Mouse (Mus musculus) forebrain, embryonic 15.5 days (tissue): ENCODE data around the gene Slco2a1. TPM values are rescaled to one million over a fixed set of nuclear protein-coding genes. Genes with fewer than 3 reads are reported as not detected.

Experiments used
- ATAC-seq: fragments of 200-750 bp; cut with Nextera tagmentation; replicated peaks from 2 replicates; pipeline ENCODE4 v1.8.0; 2017; ENCODE audit warnings: mild to moderate bottlenecking, moderate TSS enrichment, moderate library complexity
- H3K27ac ChIP-seq: fragments of 300-500 bp; sonication (generic); replicated peaks from 2 replicates; pipeline ENCODE4 v1.5.1; 2015; ENCODE audit warnings: mild to moderate bottlenecking, inconsistent platforms
- H3K27me3 ChIP-seq: fragments of 300-500 bp; sonication (generic); 2 replicates; pipeline ENCODE4 v1.6.1; 2015; ENCODE audit warnings: inconsistent platforms
- H3K36me3 ChIP-seq: fragments of 300-500 bp; sonication (generic); 2 replicates; pipeline ENCODE4 v1.6.1; 2015; ENCODE audit warnings: mild to moderate bottlenecking, inconsistent platforms
- H3K4me1 ChIP-seq: fragments of 300-500 bp; sonication (generic); 2 replicates; pipeline ENCODE4 v1.6.1; 2015; ENCODE audit warnings: inconsistent platforms
- H3K4me2 ChIP-seq: fragments of 300-500 bp; sonication (generic); replicated peaks from 2 replicates; pipeline ENCODE4 v1.6.1; 2015; ENCODE audit warnings: mild to moderate bottlenecking, inconsistent platforms
- H3K4me3 ChIP-seq: fragments of 300-500 bp; sonication (generic); 2 replicates; pipeline ENCODE4 v1.5.1; 2015; ENCODE audit warnings: mild to moderate bottlenecking, inconsistent platforms
- H3K9ac ChIP-seq: fragments of 300-500 bp; sonication (generic); replicated peaks from 2 replicates; pipeline ENCODE4 v1.6.1; 2015; ENCODE audit warnings: mild to moderate bottlenecking, inconsistent platforms
- H3K9me3 ChIP-seq: fragments of 300-500 bp; sonication (generic); 2 replicates; pipeline ENCODE4 v1.6.1; 2016; ENCODE audit warnings: inconsistent platforms
- WGBS: fragments of 180-500 bp; shearing (Covaris S2); methylation state at CpG from one replicate; pipeline ENCODE4 v1.1.7; 2015; ENCODE audit warnings: mixed read lengths; 5-methylcytosine and 5-hydroxymethylcytosine counted together
- polyA plus RNA-seq: library from polyadenylated mRNA; unstranded; fragments of >200 nt; fragmentation: Nextera tagmentation; extraction: Ambion mirVana; gene quantifications from 2 replicates; pipeline ENCODE4 v1.2.1, GENCODE M21; 2015

Gene Slco2a1
- polyA plus RNA-seq, 1 experiment from 2014 or later: 1.6 TPM

DNA sequence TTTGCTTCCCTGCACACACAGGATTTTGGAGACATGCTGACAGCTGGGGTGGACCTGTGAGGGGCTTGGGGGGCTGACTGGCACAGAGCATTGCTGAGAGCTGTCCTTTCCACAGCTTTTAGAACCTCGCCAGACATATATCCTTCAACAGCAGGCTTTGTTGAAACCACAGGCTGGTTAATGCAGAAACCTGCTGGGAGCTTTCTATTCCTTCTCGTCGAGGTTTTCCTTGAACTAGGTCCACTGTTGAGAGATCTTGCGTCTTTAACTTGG is 2.6 kb downstream of the Slco2a1 start:
- 70% methylated on average over 4 of the region's 4 CpGs for WGBS
- H3K4me3 ChIP-seq: no peak overlapping the region
- no peaks in the 10 kb centered on the region for H3K9me3 ChIP-seq

DNA sequence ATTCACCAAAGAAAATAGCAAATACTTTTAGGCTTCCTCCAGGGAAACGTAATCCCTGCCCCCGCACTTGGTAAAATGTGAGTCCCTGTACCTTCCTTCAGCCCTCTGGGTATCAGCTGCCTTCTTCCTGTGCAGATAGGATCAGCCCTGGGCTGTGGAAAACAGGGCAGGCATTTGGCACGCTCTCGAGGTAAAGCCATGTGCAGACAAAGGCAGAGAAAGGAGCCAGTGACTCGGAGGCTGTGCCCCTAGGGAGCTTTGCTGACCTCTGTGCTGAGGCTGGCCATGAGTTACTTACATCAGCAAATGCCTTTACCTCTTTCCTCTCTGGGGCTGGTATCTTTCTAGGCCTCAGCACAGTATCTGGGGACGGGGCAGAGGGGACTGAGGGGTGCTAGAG is 4.4 kb downstream of the Slco2a1 start:
- ATAC-seq: no peak
- Histone ChIP-seq H3K27ac (no peak overlapping the region), H3K36me3 (no peaks in the 10 kb centered on the region), H3K9me3 (no peaks in the 10 kb centered on the region), H3K27me3 (no peaks in the 10 kb centered on the region), H3K4me2 (no peak overlapping the region), H3K4me1 (peaks cover 10% of the 10 kb centered on the region), H3K4me3 (no peak overlapping the region), H3K9ac (no peak overlapping the region)
- WGBS: 39% methylated on average over 6 of the region's 6 CpGs

More for the DNA sequence above, 2.6 kb downstream of the Slco2a1 start:
- Histone ChIP-seq H3K27me3 (no peaks in the 10 kb centered on the region), H3K36me3 (no peaks in the 10 kb centered on the region), H3K27ac (0 out of 2 replicates have a peak overlapping the region, but pooled peaks have one; percentile 15), H3K4me1 (peaks cover 10% of the 10 kb centered on the region), H3K4me2 (no peak overlapping the region), H3K9ac (no peak overlapping the region)
- ATAC-seq: no peak

DNA sequence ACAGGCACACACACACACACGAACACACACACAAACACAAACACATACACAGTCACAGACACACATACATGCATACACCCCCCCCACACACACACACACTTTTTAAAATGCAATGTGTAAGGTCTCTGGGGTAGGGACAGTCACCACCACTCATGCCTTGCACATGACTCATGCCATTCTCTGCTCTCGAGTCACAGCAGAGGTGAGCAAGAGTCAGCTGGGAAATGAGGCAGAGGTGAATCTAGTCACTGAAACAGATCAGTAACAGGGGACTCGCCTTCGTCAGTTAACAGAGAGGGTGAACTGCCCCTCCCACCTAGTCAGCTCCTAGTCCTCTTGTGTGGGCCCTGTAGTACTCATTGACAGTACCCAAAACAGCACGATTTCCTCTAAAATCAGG is 5.3 kb downstream of the Slco2a1 start:
- ATAC-seq: no peak
- WGBS: 74% methylated on average over 5 of the region's 5 CpGs
- Histone ChIP-seq H3K9me3 (no peaks in the 10 kb centered on the region), H3K4me1 (peaks cover 10% of the 10 kb centered on the region), H3K36me3 (no peaks in the 10 kb centered on the region), H3K27me3 (no peaks in the 10 kb centered on the region), H3K4me3 (no peak overlapping the region), H3K4me2 (no peak overlapping the region), H3K27ac (no peak overlapping the region), H3K9ac (no peak overlapping the region)

DNA sequence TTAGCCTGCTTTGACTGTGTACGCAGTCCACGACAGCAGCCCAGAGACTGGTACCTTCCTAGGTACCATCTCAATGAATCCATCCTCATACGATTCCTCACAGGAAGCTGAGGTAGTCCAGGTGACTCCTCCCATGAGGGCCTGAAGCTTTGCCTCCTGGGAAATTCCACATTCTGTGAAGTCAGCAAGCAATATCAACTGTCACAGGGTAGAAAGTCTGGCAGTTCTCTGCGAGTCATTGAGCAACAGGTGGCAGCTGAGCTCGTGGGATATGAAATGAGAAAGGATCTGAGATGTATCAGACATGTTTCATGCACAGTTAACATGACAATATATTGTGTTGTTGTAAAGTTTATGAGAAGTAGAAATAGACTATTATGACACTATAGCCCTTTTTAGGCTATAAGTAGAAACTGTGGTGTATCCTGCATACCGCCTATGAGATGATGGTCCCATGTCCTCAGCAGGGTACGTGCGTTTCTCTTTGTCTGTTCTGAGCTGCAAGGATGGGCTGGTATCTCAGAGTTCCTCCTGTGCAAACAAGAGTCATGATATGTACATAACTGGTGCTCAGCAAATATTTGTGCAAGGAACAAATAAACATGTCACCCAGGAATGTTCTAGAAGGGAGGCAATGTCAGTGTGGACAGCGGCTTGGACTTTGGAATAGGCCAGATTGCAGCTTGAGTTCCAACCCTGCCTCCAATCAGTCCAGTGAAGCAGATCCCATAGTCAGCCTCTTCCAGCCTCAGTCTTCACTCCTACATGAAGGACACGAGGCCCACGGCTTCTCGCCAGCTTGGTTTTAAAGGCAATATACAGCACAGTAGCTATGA is 7.5 kb downstream of the Slco2a1 start:
- no peaks in the 10 kb centered on the region for H3K27me3 ChIP-seq
- no peaks in the 10 kb centered on the region for H3K9me3 ChIP-seq
- no peak overlapping the region for H3K27ac ChIP-seq
- no peak overlapping the region for H3K4me2 ChIP-seq
- peaks cover under 1% of the 10 kb centered on the region for H3K4me1 ChIP-seq
- ATAC-seq: no peak
- H3K4me3 ChIP-seq: no peak overlapping the region
- WGBS: 92% methylated on average over 12 of the region's 12 CpGs
- no peak overlapping the region for H3K9ac ChIP-seq
- H3K36me3 ChIP-seq: no peaks in the 10 kb centered on the region

DNA sequence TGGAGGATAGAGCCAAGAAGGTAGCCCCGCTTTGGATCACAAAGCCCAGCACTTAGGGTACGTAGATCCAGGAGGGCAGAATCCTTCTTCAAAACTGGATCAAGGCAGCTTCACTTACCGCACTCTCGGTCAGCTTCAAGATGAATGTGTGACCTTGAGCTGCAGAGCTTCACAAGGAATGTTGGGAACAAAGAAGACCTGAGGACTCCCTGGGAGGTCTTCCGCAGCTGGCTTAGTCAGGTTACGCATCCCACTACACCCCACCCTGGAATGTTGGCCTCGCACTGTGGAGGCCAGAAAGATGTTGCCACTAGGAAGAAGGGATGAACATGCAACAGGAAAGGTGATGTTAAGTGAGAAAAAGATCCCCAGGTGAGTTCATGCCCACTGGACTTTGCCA is 11.9 kb downstream of the Slco2a1 start:
- Histone ChIP-seq H3K9me3 (no peaks in the 10 kb centered on the region), H3K4me3 (no peak overlapping the region), H3K27ac (no peak overlapping the region), H3K9ac (no peak overlapping the region), H3K4me2 (no peak overlapping the region), H3K27me3 (no peaks in the 10 kb centered on the region), H3K36me3 (no peaks in the 10 kb centered on the region), H3K4me1 (no peaks in the 10 kb centered on the region)
- 85% methylated on average over 7 of the region's 7 CpGs for WGBS
- ATAC-seq: no peak

DNA sequence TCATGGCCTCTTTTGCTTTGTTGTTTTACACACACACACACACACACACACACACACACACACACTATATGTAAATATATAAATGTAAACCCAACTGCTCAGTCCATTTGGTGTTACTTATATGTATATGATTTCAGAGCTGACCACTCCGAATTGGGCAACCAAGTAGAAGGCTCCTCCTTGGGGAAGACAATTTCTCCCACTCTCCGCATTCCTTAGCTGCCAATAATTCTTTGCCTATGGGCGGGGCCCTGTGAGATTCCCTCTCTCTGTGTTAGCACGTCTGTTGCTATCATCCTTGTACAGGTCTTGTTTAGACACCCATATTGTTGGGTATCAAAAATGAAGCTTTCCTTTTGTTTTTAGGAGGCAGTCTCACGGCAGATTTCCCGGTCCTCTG is 15.8 kb downstream of the Slco2a1 start:
- Histone ChIP-seq H3K27ac (no peak overlapping the region), H3K9ac (no peak overlapping the region), H3K9me3 (no peaks in the 10 kb centered on the region), H3K4me2 (no peak overlapping the region), H3K4me3 (no peak overlapping the region), H3K27me3 (peaks cover 15% of the 10 kb centered on the region; the same call in 1 of the 2 replicates), H3K36me3 (no peaks in the 10 kb centered on the region), H3K4me1 (peaks cover 13% of the 10 kb centered on the region)
- ATAC-seq: no peak
- 91% methylated on average over 6 of the region's 6 CpGs for WGBS

DNA sequence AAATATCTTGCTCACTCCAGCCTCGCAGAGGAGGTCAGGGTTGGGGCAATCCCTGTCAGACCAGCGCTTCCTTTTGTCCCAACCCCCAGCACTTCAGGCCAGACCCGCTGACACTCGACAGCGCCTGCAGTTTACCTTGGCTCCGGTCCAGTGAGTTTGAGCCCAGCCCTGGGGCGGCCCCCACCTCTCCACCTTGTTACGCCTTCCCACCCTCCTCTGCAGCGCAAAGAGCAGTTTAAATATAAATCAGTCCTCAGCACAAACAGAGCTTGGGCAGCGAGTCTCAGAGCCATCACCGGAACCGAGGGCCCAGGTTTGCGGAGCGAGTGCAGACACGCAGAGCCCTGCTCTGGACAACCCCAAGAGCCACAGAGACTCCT is 19.2 kb downstream of the Slco2a1 start:
- Histone ChIP-seq H3K27ac (no peak overlapping the region), H3K4me3 (peak overlapping the region; percentile 40), H3K4me1 (peaks cover 13% of the 10 kb centered on the region), H3K36me3 (no peaks in the 10 kb centered on the region), H3K9ac (peak overlapping the region; percentile 37), H3K9me3 (no peaks in the 10 kb centered on the region), H3K27me3 (peaks cover 17% of the 10 kb centered on the region; the same call in 1 of the 2 replicates), H3K4me2 (peak overlapping the region; percentile 90)
- 4% methylated on average over 15 of the region's 15 CpGs for WGBS
- ATAC-seq: 0 out of 2 replicates have a peak, but pooled peaks have one; percentile 29

DNA sequence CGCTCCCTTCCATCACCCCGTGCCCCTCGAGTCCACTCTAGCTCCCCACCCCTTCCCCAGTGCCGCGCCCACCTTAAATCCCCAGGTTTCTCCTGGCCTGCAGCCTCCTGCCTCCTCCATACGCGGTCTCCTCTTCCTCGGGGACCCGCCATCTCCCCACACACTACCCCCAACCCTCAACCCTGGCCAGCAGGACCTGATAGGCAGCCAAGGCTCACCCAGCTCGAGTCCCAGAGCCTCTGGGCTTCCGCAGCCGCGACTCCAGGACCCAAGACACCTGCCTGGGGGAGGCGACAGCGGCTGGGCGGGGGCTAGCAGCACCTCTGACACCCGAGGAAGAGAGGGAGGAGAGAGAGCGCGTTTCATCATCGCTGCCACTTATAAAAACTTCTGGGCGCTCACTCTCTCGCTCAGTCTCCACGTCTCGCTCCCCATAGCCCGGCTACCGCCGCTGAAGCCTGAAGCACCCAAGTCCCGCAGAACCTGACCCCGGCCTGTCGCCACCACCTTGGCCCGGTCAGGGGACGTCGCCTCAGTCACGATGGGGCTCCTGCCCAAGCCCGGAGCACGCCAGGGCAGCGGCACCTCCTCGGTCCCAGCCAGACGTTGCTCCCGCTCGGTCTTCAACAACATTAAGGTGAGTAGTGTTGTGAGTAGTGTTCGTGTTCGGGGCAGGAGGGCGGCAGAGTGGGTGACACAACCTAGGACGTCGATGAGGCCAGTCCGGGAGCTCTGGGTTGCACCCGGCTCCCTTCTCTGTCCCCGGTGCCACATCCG is 19.8 kb downstream of the Slco2a1 start:
- H3K9ac ChIP-seq: peak overlapping the region; percentile 37
- peaks cover 17% of the 10 kb centered on the region; the same call in 1 of the 2 replicates for H3K27me3 ChIP-seq
- no peaks in the 10 kb centered on the region for H3K9me3 ChIP-seq
- ATAC-seq: 0 out of 2 replicates have a peak, but pooled peaks have one; percentile 38
- H3K4me3 ChIP-seq: peak overlapping the region; percentile 40
- H3K4me1 ChIP-seq: peaks cover 13% of the 10 kb centered on the region
- under 1% methylated on average over 50 of the region's 50 CpGs for WGBS
- peak overlapping the region; percentile 90 for H3K4me2 ChIP-seq
- no peaks in the 10 kb centered on the region for H3K36me3 ChIP-seq
- H3K27ac ChIP-seq: no peak overlapping the region

DNA sequence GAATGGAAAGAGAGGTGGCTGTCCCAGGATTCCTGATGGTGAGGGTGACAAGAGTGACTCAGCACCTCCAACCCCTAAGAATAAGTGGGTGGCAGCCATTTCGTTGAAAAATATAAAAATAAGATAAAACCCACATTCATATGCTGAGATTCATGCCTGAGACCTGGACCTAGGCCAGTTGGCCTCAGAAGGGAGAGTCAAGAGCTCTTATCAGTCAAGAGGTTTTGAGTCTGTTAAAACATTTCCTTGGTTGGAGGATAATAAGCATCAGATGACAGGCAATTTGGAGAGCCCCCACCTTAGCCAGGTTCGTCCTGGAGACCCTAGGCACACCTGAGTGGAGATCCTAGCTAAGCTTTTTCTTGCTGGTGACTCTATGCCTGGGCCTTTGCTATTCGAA is 21.6 kb downstream of the Slco2a1 start:
- Histone ChIP-seq H3K27ac (no peak overlapping the region), H3K36me3 (no peaks in the 10 kb centered on the region), H3K4me1 (peaks cover 13% of the 10 kb centered on the region), H3K27me3 (peaks cover 17% of the 10 kb centered on the region; the same call in 1 of the 2 replicates), H3K4me3 (no peak overlapping the region), H3K4me2 (no peak overlapping the region), H3K9me3 (no peaks in the 10 kb centered on the region), H3K9ac (no peak overlapping the region)
- 86% methylated on average over 3 of the region's 3 CpGs for WGBS
- no peak for ATAC-seq

DNA sequence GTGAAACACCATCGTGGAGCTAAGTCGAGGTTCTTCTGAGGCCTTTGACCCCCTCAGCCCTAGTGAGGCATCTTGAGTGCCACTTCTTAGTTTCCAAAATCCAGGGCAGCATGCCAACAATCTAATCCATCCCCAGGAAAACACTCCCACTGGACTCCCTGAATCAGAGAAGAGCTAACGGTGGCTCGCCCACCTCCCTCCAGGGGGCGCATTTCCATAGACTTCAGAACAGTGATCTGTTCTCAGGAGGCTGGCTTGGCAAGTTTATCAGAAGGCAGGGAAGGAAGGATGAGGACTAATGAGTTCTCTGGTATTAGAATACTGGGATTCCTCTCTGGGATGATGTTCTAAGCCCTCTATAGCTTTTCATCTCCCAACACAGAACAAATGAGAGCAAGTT is 24.9 kb downstream of the Slco2a1 start:
- no peak overlapping the region for H3K9ac ChIP-seq
- no peak overlapping the region for H3K27ac ChIP-seq
- H3K4me3 ChIP-seq: no peak overlapping the region
- WGBS: 5% methylated on average over 5 of the region's 5 CpGs
- H3K4me1 ChIP-seq: peaks cover 4% of the 10 kb centered on the region
- ATAC-seq: no peak
- H3K4me2 ChIP-seq: no peak overlapping the region
- no peaks in the 10 kb centered on the region for H3K36me3 ChIP-seq
- peaks cover 9% of the 10 kb centered on the region; the same call in 1 of the 2 replicates for H3K27me3 ChIP-seq
- H3K9me3 ChIP-seq: no peaks in the 10 kb centered on the region

DNA sequence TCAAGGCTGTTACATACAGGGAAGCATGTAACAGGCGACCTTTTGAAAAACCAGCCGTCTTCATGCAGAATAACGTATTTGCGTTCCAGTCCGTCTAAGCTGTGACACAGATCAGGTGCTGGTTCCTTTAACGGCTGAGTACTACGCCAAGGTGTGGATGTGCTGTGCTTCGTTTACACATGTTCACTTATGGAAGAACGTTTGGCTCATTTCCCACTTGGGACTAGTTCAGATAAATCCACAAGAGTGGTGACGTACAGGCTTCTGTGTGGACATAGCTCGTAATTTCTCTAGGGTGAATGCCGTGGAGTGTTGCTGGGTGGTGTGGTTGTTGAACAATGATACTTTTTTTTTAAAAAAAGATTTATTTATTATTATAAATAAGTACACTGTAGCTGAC is 26.2 kb downstream of the Slco2a1 start:
- no peak overlapping the region for H3K4me3 ChIP-seq
- no peak overlapping the region for H3K27ac ChIP-seq
- no peak for ATAC-seq
- no peaks in the 10 kb centered on the region for H3K4me1 ChIP-seq
- H3K36me3 ChIP-seq: no peaks in the 10 kb centered on the region
- no peaks in the 10 kb centered on the region for H3K9me3 ChIP-seq
- no peaks in the 10 kb centered on the region for H3K27me3 ChIP-seq
- no peak overlapping the region for H3K9ac ChIP-seq
- H3K4me2 ChIP-seq: no peak overlapping the region
- WGBS: 89% methylated on average over 12 of the region's 12 CpGs

DNA sequence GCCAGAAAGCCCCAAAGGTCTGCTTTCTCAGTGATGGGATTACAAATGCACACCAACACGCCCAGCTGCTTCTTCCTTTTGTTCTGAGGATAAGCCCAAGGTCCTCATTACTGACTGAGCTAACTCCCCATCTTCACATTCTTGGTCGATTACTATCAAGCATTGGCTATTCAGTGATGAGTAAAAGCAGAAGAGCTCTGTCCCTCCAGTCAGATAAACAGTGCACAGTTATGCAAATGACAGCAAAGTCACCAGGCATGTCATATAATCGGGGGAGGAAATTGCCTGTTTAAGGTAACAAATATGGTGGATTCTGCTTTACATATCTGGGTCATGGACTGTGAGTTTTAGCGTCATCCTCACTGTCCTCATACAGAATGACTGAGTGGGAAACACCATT is 35.6 kb downstream of the Slco2a1 start:
- 73% methylated on average over 4 of the region's 4 CpGs for WGBS
- Histone ChIP-seq H3K36me3 (no peaks in the 10 kb centered on the region), H3K4me1 (no peaks in the 10 kb centered on the region), H3K27me3 (no peaks in the 10 kb centered on the region), H3K4me3 (no peak overlapping the region), H3K9me3 (no peaks in the 10 kb centered on the region), H3K27ac (no peak overlapping the region), H3K4me2 (no peak overlapping the region), H3K9ac (no peak overlapping the region)
- ATAC-seq: no peak
